Mouse (Mus musculus) liver, embryonic 14.5 days (tissue): ENCODE measurements around the gene Ids.

Source experiments
- CTCF ChIP-seq: IDR thresholded peaks from 2 replicates; pipeline ENCODE4 v1.5.1; 2016; ENCODE audit warnings: antibody characterized with exemption, low read depth, control low read depth
- EP300 ChIP-seq: IDR thresholded peaks from 2 replicates; pipeline ENCODE4 v1.6.1; 2016; ENCODE audit warnings: antibody characterized with exemption, low read depth

- TF ChIP-seq EP300 (no peak), CTCF (no peak)
Observed at GRCm38 (mm10) chrX:70385962-70386351, 21.1 kb upstream of the Ids start.
